Mouse (Mus musculus): ENCODE measurements at regions not wholly inside any gene's neighbourhood (a gene's known extent, or its start where the extent isn't known, plus 50 kb on each side); places are given as distances from the start of the nearest gene placed in this dataset.

DNA sequence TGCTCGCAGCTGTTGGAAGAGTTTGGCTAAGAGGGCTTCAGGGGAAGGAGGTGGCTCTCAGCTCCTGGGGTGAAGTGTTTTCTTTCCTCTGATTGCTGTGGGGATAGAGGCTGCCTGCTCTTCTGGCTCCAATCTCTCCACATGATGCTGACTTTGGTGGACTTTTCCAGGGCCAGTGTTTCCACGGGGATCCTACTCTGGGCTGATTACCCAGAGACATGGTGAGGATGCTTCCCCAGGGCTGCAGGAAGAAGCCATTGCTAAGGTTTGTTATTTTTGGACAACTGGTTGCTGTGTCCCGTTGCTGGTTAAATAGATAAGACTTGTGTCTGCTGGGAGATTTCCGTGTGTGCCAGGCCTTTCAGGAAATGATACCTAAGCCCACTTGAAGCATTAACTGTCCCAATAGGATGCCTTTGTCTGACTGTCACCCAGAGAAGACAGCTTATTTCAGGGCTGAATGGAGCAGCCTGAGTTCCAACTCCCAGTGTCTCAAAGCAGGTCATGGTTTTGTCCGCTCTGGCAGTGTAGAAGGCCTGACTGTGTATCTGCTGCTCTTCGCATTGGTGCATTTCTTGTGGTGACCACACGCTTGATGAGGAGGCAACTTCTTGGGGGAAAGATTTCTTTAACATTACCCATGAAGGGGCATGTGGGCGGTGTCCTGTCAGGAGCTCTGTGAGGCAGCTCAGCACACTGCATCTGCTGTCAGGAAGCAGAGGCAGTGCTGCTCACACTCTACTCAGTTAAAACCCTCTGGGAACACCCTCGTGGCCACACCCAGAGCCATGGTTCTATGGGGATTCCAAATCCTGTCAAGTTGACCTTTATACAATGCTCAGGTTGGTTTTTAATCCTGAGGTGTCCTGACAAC, 228.3 kb upstream of the Gadl1 start:
- no peak for DNase-seq (ENCODE audit: low spot score in 2 of 2)

DNA sequence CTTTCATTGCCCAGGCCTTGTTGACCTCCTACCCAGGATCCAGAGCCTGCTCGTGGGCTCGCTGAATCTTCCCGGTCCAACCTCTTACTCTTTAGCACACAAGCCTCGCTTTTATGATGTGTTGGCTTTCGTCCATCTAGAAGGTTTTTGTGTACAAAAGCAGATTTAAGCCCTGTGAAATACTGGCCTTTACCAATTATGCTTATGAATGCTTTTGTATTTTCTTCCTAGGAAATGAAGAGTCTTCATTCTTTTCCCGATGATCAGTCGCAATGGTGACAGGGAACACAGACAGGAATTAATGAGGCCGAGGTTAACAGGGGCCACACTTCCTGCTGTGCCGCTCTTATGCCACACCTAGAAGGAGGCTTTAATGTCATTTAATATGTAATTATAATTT, 227.4 kb upstream of the Gadl1 start:
- DNase-seq (ENCODE audit: low spot score in 2 of 2), result no peak

DNA sequence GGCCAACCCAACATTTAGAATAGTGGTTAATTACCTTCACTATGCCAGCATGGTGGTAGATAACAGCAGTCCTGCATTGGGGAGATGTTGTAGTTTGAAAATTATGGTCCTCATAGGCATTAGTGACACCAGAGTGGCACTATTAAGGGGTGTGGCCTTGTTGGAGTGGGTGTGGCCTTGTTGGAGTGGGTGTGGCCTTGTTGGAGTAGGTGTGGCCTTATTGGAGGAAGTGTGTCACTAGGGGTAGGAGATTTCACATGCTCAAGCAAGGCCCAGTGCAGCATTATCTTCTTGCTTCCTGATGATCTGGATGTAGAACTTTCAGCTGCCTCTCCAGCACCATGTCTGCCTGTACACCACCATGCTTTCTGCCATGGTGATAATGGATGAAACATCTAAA, 225.3 kb upstream of the Gadl1 start:
- DNase-seq (ENCODE audit: low spot score in 2 of 2), result no peak

DNA sequence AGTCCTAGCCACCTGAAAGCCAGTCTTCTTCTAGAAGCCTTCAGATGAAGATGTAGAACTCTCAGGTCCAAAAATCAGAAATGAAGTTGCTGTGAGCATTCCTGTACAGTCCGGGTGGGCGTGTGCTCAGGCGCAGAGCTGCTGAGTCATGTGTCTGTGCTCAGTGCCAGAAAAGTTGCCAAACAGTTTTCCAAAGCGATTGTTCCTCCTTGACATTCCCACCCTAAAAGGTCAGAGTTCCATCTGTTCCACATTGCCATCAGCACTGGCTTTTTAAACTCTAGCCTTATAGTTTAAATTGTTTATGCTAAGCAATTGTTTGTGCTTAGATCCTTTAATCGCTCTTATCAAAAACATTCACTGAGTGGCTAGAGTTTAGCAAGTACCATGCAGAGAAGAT, 222.7 kb upstream of the Gadl1 start:
- DNase-seq (ENCODE audit: low spot score in 2 of 2), result no peak

DNA sequence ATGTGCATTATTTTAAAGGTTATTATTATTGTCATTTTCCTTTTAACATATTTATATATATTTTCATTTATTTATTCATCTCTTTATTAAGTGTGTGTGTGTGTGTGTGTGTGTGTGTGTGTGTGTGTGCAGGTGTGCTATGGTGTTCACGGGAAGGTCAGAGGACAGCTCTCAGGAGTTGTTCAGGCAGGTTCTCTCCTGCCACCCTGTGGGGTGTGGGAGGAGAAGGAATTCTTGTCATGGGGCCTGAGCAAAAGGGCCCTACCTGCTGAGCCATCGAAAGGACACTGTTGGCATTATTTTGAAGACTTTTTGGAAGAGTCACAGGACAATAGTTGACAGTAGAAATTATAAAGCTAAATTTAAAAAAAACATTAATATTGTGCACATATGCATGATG, 216.4 kb upstream of the Gadl1 start:
- DNase-seq (ENCODE audit: low spot score in 2 of 2), result no peak

DNA sequence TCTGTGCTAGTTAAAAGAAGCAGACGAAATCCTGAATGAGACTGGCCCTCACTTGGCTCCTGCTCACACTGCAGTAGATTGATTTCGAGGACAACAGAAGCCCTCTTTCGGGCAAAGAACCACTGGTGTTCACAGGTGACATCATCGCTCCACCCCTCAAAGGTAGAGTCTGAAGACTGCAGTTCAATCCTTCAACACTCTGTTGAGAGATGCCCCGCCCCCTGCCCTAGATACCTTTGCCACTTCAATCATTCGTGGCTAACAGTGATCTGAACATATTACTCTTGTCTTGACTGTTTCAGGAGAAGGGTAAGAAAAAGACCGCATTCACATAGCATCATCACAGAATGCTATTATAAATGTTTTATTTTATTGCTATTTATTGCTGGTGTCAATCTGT, 205.5 kb upstream of the Gadl1 start:
- DNase-seq (ENCODE audit: low spot score in 2 of 2), result no peak

DNA sequence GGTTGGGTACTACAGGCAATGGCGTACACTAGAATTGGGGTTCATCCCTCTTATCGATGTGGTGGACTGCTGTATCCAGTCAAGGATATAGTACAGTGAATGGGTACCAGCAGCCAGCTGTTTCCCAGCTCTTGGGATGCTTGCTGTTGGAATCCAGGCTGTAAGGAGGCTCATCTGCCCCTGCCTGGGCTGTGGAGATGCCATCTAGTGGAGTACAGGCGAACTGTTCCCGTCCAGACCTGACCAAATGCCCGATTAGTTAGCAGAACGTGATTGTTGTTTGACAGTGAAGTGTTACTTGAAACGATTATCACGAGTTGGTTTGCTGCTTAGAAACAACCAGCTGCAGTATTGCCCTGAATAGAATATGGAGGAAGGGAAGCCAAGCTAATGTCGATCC, 205.0 kb upstream of the Gadl1 start:
- peak; percentile 65 to 71 for DNase-seq (ENCODE audit: low spot score in 2 of 2)

DNA sequence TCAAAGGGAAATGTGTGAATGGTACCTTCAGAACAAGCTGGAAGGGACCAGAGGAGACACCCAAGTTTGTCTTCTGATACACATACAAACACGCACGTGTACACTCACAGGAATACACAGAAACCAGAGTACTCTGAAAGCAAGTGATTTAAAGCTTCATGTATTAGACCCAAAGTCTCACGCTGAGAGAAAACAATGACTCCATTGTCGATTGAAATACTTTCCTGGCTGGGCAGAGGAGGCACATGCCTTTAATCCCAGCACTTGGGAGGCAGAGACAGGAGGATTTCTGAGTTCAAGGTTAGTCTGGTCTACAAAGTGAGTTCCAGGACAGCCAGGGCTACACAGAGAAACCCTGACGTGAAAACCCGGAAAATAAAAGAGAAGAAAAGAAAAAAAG, 203.5 kb upstream of the Gadl1 start:
- DNase-seq (ENCODE audit: low spot score in 2 of 2), result no peak

DNA sequence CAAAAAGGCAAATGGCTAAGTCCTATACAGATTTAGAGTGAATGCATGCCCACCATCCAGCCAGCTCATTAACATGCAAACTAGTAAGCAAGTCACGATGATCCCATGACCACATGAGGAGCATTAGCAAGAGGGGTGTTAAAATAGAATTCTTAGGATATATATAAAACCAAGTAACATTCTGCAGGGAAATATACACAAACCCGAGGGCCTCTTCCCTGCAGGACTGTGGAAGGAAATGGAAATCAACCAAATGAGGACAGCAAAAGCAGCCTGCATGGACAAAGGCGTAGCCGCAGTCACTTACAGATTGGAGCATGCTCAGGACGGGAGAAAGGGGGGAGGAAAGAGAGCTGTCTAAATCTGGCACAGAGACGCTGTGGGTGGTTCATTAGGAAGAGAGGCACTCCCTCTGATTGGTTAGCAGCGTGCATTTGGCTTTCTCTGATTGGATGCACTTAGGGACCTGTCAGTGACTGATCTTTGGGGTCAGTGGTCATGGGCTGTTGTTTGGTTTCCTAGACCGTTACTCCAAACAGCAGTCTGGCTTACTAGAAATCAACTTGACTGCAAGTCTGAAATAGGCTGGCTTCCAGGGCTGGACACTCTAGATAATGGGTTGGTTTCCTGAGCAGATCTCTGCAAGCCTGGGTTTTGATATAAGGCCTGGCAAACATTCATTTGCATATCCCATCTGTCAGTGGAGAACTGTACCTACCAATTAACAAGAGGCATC, 200.9 kb upstream of the Gadl1 start:
- DNase-seq (ENCODE audit: low spot score in 2 of 2), result peak; percentile 27 to 34

DNA sequence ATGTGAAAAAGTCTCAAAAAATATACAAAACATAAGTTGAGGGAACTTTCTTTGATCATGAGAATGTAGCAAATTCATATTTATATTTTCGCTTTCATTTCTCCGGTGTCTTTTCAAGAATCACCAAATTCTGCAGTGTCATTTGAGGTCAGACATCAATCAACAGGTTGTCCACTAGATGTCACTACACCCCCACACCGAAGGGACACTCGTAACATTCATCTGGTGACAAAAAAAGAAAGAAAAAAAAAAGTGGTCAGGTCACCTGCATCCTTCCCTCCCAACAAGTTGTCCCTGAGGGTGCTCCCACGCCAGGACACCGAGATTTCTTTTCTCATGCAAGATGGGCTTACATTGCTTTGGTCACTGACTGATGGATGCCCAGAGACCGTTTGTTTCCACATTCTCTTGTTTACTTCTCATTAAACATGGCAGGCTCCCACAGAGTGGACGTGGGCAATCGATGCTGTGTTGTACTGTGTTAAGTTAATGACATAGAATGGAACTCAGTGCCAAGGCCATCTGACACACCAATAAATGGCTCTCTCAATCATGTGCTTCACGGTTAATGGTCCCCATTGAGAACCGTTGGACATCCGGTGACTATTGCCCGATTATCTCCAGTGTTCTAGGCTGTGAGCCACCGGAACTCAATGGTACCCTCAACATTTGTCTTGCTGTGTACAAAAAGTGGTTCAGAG, 199.1 kb upstream of the Gadl1 start:
- DNase-seq (ENCODE audit: low spot score in 2 of 2), result peak in 1 of 2 experiments; percentile 21

DNA sequence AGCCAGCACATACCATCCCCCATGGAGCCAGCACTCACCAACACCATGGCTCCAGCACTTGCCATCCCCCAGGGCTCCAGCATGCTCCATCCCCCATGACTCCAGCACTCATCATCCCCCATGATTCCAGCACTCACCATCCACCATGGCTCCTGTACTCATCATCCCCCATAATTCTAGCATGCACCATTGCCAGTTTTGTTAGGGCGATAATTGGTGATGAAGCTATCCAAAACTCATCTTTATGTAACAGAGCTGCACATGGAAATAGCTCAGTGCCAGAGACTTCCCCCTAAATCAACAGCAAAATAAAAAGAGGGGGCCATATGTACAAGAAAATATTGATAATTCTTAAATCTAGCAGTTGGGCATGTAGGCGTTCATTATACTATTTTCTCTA, 188.9 kb upstream of the Gadl1 start:
- DNase-seq (ENCODE audit: low spot score in 2 of 2), result no peak

DNA sequence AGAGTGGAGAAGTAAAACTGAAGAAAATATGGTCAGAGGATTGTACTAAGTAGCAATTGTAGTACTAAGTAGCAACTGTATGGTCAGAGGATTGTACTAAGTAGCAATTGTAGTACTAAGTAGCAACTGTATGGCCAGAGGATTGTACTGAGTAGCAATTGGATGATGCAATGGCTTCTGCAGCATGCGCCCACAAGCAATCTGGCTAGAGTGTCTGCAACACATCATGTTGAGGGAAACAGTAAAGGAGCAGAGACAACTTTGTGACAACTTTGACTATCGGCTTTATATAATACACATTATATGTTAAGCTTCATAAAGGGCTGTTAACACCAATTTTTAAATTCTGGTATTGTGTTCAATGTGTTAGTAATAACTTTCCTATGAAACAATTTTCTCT, 188.4 kb upstream of the Gadl1 start:
- no peak for DNase-seq (ENCODE audit: low spot score in 2 of 2)

DNA sequence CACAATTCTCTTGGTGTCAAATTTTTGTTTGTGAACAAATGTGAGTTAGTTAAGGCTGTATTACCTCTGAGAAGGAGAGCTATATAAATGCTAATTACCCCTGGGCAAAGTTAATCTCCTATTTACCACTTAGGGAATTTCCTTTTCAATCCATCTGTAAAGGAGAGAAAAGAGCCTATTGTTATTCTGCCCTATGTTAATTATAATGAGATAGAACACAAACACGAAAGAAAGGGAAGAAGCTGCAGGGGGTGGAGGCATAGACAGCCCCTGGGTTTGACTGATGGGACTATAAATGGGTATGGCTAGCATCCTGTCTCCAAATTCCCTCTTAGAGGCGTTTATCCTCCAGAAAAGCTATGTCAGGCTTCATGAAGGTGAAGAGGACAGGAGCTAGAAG, 185.2 kb upstream of the Gadl1 start:
- DNase-seq (ENCODE audit: low spot score in 2 of 2), result no peak

DNA sequence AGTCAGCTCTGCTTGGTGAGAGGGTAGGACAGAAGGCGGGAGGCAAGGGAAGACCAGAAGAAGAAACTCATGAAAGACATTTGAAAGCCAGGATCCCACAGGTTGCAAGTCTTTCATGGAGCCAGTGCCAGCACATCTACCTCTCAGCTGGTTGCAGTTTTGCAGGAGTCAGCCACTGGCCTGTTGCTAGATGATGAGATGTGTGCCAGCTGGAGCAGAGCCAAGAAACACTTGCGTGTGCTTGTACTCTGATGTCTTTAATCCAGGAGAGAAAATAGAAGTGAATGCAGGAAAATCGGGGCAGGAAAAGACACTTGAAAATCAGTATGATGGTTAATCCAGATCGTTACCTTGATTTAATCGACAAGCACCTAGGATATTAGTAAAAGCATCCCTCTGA, 181.9 kb upstream of the Gadl1 start:
- peak in 1 of 2 experiments; percentile 45 for DNase-seq (ENCODE audit: low spot score in 2 of 2)

DNA sequence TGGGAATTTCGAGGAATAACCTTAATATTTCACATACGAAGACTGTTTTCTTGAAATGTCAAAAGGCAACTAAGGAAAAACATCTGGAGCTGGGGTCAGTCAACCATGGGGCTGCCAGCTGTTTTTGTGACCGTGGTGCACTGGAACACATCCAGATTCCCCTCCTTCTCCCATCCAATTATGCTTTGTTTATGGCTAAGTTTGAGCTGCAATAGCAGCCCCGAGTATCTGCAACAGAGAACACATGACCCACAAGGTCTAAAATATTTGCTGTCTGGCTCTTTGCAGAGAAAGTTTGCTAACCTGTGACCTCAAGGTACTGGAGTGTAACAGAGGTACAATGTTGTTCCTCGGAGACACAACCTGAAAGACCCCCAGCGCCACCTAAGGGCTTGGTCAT, 177.7 kb upstream of the Gadl1 start:
- no peak for DNase-seq (ENCODE audit: low spot score in 2 of 2)

DNA sequence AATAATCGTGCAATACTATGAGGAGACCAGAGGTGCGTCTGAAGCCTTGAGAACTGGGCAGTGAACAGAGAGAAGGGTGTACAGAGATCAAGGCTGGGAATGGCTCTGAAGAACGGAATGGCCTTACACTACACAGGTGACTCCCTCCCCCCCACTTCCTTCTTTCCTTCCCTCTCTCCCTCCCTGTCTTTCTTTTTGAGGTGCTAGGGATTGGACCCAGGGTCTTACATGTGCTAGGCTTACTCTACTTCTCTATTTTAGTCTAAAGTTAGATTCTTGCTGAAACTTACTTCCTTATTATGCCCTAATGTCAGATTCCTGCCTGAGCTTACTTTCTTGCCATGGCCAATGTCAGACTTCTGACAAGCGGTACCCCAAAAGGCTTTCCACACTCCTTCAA, 176.2 kb upstream of the Gadl1 start:
- no peak for DNase-seq (ENCODE audit: low spot score in 2 of 2)

DNA sequence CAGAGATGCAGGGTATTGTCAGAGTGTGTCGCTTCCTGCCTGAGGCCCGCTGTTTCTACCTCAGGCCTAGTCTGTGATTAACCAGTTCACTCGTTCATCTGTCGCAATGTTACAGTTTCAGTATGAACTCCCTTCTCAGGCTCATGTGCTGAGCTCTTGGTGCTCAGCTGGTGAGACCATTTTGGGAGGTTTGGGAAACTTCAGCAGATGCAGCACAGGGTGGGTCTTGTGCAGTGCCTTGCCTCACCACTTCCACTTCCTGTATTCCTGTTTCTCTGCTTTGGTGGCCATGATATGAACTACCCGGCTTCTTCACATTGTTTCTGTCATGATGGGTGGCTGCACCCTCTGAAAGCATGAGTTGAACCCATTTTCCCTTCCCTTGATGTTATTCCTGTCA, 169.3 kb upstream of the Gadl1 start:
- DNase-seq (ENCODE audit: low spot score in 2 of 2), result no peak

DNA sequence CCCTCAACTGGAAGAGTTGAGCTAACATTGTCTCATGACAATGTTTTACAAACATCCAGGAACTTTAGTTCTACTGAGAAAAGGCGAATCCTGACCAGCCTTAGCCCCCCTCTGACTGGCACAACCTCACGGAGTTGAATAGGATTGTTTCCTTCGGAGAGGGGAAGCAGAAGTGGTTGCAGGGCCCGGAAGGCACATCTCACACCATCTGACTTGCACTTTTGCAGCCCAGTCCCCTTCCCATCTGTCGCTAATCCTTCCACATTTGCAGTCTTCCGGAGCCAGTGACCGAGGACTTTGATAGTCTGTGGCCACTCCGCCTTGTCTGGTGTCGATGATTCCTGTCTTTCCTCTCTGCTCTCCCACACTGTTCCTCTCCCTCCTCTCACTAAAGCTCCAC, 162.8 kb upstream of the Gadl1 start:
- DNase-seq (ENCODE audit: low spot score in 2 of 2), result no peak

DNA sequence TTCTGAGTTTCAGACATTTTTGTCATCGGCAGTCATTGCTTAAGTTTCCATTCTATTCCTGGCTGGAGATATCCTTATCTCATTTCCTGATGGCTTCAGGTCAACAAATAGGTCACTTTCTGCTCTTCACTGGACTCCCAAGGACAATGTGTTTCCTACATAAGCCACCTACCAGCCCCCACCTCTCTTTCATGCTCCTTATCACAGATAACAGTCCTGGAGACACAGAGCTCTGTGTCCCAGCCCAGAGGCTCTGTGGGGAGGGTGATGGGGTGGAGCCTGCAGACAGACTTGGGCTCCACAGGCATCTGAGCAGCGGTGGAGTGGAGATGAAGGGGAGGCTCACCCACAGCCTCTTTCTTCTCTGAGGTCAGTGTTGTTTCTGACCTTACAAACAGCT, 148.8 kb upstream of the Gadl1 start:
- no peak for DNase-seq (ENCODE audit: low spot score in 2 of 2)

DNA sequence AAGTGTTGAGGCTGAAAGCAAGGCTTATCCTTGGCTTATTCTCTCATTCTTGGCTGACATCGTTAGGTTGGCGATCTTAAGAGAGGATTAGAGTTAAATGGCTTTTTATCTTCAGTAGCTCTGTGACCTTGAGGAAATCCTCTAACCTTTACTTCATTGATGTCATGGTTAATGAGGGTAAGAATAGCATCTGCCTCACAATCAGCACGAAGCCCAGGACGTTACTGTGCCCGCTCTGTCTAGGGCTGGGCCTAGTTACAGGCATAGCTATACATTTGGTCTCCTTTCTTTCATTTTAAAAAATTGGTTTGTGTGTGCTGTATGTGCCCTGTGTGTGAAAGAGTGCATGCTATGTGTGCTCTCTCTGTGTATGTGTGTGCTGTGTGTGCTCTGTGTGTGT, 145.1 kb upstream of the Gadl1 start:
- DNase-seq (ENCODE audit: low spot score in 2 of 2), result no peak

DNA sequence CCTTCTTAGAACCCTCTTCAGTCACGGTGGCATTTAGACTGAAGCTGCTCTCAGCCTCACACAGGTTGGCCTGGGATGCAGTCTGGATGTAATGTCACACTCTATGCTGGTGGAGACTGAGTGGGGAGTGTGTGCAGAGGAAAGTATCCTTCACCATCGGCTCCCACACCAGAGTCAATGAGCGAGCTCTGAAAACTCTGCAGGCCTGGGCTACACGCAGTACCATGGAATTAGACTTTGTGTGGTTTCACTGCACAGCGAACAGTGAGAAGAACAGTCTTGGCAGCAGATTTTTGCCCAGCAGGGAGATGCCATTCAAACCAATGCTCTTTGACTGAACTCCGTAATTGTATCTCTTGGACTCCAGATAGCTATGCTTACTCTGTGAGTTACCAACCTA, 142.8 kb upstream of the Gadl1 start:
- no peak for DNase-seq (ENCODE audit: low spot score in 2 of 2)

DNA sequence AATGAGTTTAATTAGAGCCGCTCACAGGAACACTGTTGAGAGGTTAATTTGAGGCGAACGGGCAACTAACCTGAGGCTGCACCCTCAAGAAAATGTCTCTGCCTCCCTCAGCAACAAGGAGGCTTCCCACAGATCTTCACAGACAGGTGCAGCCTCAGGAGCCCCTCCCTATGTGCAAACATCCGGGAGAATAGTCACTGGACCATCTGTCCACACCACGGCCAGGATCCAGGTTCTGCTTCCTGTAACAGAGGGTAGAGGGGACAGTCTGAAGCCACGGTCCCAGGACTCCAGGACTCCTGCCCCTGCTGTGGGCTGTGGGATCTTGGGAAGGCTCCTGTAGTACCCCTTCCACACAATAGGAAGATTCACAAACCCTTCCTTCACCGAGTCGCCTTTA, 134.1 kb upstream of the Gadl1 start:
- DNase-seq (ENCODE audit: low spot score in 2 of 2), result no peak

DNA sequence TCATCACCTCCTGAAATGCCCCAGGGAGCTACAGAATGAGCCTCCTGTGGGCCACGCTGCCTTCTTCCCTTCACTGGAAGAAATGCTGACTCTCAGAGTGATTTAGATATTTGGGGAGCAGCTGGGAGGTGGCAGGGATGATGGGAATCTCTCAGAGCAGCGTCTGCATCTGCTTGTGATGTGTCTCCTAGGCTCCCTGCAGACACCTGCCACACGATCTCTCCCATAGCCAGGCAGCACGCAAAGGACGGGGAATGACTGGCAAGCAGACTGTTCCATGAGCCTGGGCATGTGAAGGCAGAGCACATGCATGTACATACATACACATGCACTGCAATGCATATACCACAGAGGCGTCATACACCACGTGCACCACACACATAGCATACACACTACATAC, 133.4 kb upstream of the Gadl1 start:
- peak in 1 of 2 experiments; percentile 14 for DNase-seq (ENCODE audit: low spot score in 2 of 2)
